Mouse (Mus musculus): ENCODE data around the gene Ttyh1.

Gene Ttyh1

GRCm38 (mm10) chr7:4170193-4170938 lies 51.2 kb downstream of the Ttyh1 start:
- DNase-seq (ENCODE audit: low spot score) = no peak

GRCm38 (mm10) chr7:4178438-4178837 lies 59.2 kb downstream of the Ttyh1 start:
- peak; percentile 35 for DNase-seq (ENCODE audit: low spot score)
